Mouse (Mus musculus) gastrocnemius, adult 2 months (tissue): ENCODE data around the gene Cd33. TPM values are rescaled to one million over a fixed set of nuclear protein-coding genes. Genes with fewer than 3 reads are reported as not detected.

Experiments
- DNase-seq: peaks from one replicate; pipeline ENCODE4 v3.0.0; 2022
- H3K27ac ChIP-seq: fragments of 200-600 bp; 2 replicates; pipeline ENCODE4 v1.8.1; 2022; ENCODE audit warnings: mild to moderate bottlenecking
- H3K4me3 ChIP-seq: fragments of 200-600 bp; 2 replicates; pipeline ENCODE4 v1.8.1; 2022; ENCODE audit warnings: mild to moderate bottlenecking, moderate library complexity
- CTCF ChIP-seq: fragments of 200-600 bp; IDR thresholded peaks from 2 replicates; pipeline ENCODE4 v1.8.1; 2022; ENCODE audit warnings: antibody characterized with exemption, mild to moderate bottlenecking, moderate library complexity
- intact Hi-C: fragments of 180-260 bp; cut with DNase I; formaldehyde crosslinking; loops from one replicate; pipeline ENCODE4 v1.15.1; 2025
- total RNA-seq, 2 experiments: library from RNA; stranded (reverse); gene quantifications; 2 replicates each; pipeline ENCODE4 v1.2.3; 2021

Cd33 gene
- total RNA-seq, 2 experiments from 2014 or later, result 1.4 TPM

- Histone ChIP-seq H3K4me3 (no peak overlapping the region), H3K27ac (no peak overlapping the region)
- intact Hi-C loops, result no loop called here
- no peak for TF ChIP-seq CTCF
- no peak for DNase-seq
Measured at GRCm38 (mm10) chr7:43548206-43548605, 4.0 kb upstream of the Cd33 start.

- no peak for DNase-seq
- intact Hi-C loops, result no loop called here
Measured at GRCm38 (mm10) chr7:43547666-43548065, 3.4 kb upstream of the Cd33 start.

GRCm38 (mm10) chr7:43545656-43546545 is 1.7 kb upstream of the Cd33 start:
- no peak overlapping the region for H3K27ac ChIP-seq
- H3K4me3 ChIP-seq, result no peak overlapping the region
- TF ChIP-seq CTCF, result no peak
- DNase-seq, result no peak
- intact Hi-C loops, result no loop called here

More at GRCm38 (mm10) chr7:43547666-43548065, 3.4 kb upstream of the Cd33 start:
- no peak overlapping the region for H3K4me3 ChIP-seq
- no peak for TF ChIP-seq CTCF
- no peak overlapping the region for H3K27ac ChIP-seq

GRCm38 (mm10) chr7:43538524-43538923 is 5.7 kb downstream of the Cd33 start:
- no peak for TF ChIP-seq CTCF
- intact Hi-C loops, result no loop called here
- Histone ChIP-seq H3K4me3 (no peak overlapping the region), H3K27ac (no peak overlapping the region)
- DNase-seq, result no peak

GRCm38 (mm10) chr7:43532936-43533505 is 11.2 kb downstream of the Cd33 start:
- no peak for TF ChIP-seq CTCF
- Histone ChIP-seq H3K4me3 (peak overlapping the region; percentile 46), H3K27ac (peak overlapping the region; percentile 20; the same call in 1 of the 2 replicates)
- no peak for DNase-seq
- intact Hi-C loops, result no loop called here

- intact Hi-C loops, result no loop called here
- Histone ChIP-seq H3K4me3 (no peak overlapping the region), H3K27ac (no peak overlapping the region)
- TF ChIP-seq CTCF, result no peak
- no peak for DNase-seq
Measured at GRCm38 (mm10) chr7:43530216-43530785, 13.9 kb downstream of the Cd33 start.

GRCm38 (mm10) chr7:43525313-43525712 is 18.9 kb downstream of the Cd33 start:
- H3K4me3 ChIP-seq, result no peak overlapping the region
- DNase-seq, result no peak
- peak; percentile 30 for TF ChIP-seq CTCF
- H3K27ac ChIP-seq, result no peak overlapping the region
- intact Hi-C loops, result no loop called here

- DNase-seq, result no peak
- intact Hi-C loops, result no loop called here
- no peak for TF ChIP-seq CTCF
- Histone ChIP-seq H3K27ac (no peak overlapping the region), H3K4me3 (no peak overlapping the region)
Measured at GRCm38 (mm10) chr7:43522776-43523175, 21.5 kb downstream of the Cd33 start.

- H3K4me3 ChIP-seq, result no peak overlapping the region
- TF ChIP-seq CTCF, result no peak
- H3K27ac ChIP-seq, result no peak overlapping the region
- no peak for DNase-seq
- intact Hi-C loops, result no loop called here
Measured at GRCm38 (mm10) chr7:43518341-43518740, 25.9 kb downstream of the Cd33 start.

- H3K27ac ChIP-seq, result no peak overlapping the region
- intact Hi-C loops, result no loop called here
Measured at GRCm38 (mm10) chr7:43515076-43515475, 29.2 kb downstream of the Cd33 start.

GRCm38 (mm10) chr7:43512519-43512918 is 31.7 kb downstream of the Cd33 start:
- no peak overlapping the region for H3K27ac ChIP-seq
- intact Hi-C loops, result no loop called here
- no peak for DNase-seq
- H3K4me3 ChIP-seq, result no peak overlapping the region
- no peak for TF ChIP-seq CTCF

More at GRCm38 (mm10) chr7:43515076-43515475, 29.2 kb downstream of the Cd33 start:
- TF ChIP-seq CTCF, result no peak
- H3K4me3 ChIP-seq, result no peak overlapping the region
- no peak for DNase-seq

- Histone ChIP-seq H3K4me3 (no peak overlapping the region), H3K27ac (no peak overlapping the region)
- TF ChIP-seq CTCF, result no peak
- DNase-seq, result no peak
- intact Hi-C loops, result no loop called here
Measured at GRCm38 (mm10) chr7:43511707-43512478, 32.3 kb downstream of the Cd33 start.
